Mouse (Mus musculus) intestine, embryonic 15.5 days (tissue): ENCODE data around the gene C8a. TPM values are rescaled to one million over a fixed set of nuclear protein-coding genes. Genes with fewer than 3 reads are reported as not detected.

Source experiments
- ATAC-seq: fragments of 200-750 bp; cut with Nextera tagmentation; 2 replicates; pipeline ENCODE4 v1.8.0; 2017; ENCODE audit warnings: moderate TSS enrichment, moderate library complexity
- H3K27ac ChIP-seq: fragments of 300-500 bp; sonication (generic); 2 replicates; pipeline ENCODE4 v1.5.1; 2015; ENCODE audit warnings: mild to moderate bottlenecking, inconsistent platforms
- H3K27me3 ChIP-seq: fragments of 300-500 bp; sonication (generic); replicated peaks from 2 replicates; pipeline ENCODE4 v1.6.1; 2015; ENCODE audit warnings: inconsistent platforms
- H3K36me3 ChIP-seq: fragments of 300-500 bp; sonication (generic); 2 replicates; pipeline ENCODE4 v1.6.1; 2015; ENCODE audit warnings: inconsistent platforms
- H3K4me1 ChIP-seq: fragments of 300-500 bp; sonication (generic); replicated peaks from 2 replicates; pipeline ENCODE4 v1.6.1; 2015; ENCODE audit warnings: inconsistent platforms
- H3K4me2 ChIP-seq: fragments of 300-500 bp; sonication (generic); replicated peaks from 2 replicates; pipeline ENCODE4 v1.6.1; 2015; ENCODE audit warnings: mild to moderate bottlenecking, inconsistent platforms
- H3K4me3 ChIP-seq: fragments of 300-500 bp; sonication (generic); replicated peaks from 2 replicates; pipeline ENCODE4 v1.5.1; 2015; ENCODE audit warnings: inconsistent platforms
- H3K9ac ChIP-seq: fragments of 300-500 bp; sonication (generic); 2 replicates; pipeline ENCODE4 v1.6.1; 2015; ENCODE audit warnings: inconsistent platforms
- H3K9me3 ChIP-seq: fragments of 300-500 bp; sonication (generic); 2 replicates; pipeline ENCODE4 v1.6.1; 2016; ENCODE audit warnings: inconsistent platforms
- WGBS: fragments of 180-500 bp; shearing (Covaris S2); methylation state at CpG from one replicate; pipeline ENCODE4 v1.1.7; 2015; 5-methylcytosine and 5-hydroxymethylcytosine counted together
- polyA plus RNA-seq: library from polyadenylated mRNA; unstranded; fragments of >200 nt; fragmentation: Nextera tagmentation; extraction: Ambion mirVana; gene quantifications from 2 replicates; pipeline ENCODE4 v1.2.1, GENCODE M21; 2015

Gene C8a
- polyA plus RNA-seq, 1 experiment from 2014 or later, result 0.08 TPM

GRCm38 (mm10) chr4:104887486-104887885 is 11.3 kb upstream of the C8a start:
- Histone ChIP-seq H3K9ac (no peak overlapping the region), H3K4me1 (no peaks in the 10 kb centered on the region), H3K4me2 (no peak overlapping the region), H3K27ac (no peak overlapping the region), H3K4me3 (no peak overlapping the region), H3K27me3 (no peaks in the 10 kb centered on the region), H3K36me3 (no peaks in the 10 kb centered on the region), H3K9me3 (no peaks in the 10 kb centered on the region)
- ATAC-seq, result no peak
- 80% methylated on average over 9 of the region's 9 CpGs for WGBS

GRCm38 (mm10) chr4:104875832-104876231 is 366 bp downstream of the C8a start:
- Histone ChIP-seq H3K36me3 (no peaks in the 10 kb centered on the region), H3K9ac (no peak overlapping the region), H3K27ac (no peak overlapping the region), H3K4me1 (no peaks in the 10 kb centered on the region), H3K27me3 (no peaks in the 10 kb centered on the region), H3K4me2 (no peak overlapping the region), H3K4me3 (no peak overlapping the region), H3K9me3 (no peaks in the 10 kb centered on the region)
- ATAC-seq, result no peak
- 67% methylated on average over 4 of the region's 4 CpGs for WGBS

- no peak for ATAC-seq
- no peaks in the 10 kb centered on the region for H3K27me3 ChIP-seq
- H3K27ac ChIP-seq, result no peak overlapping the region
- H3K4me3 ChIP-seq, result no peak overlapping the region
- no peaks in the 10 kb centered on the region for H3K36me3 ChIP-seq
- H3K9ac ChIP-seq, result no peak overlapping the region
- no peak overlapping the region for H3K4me2 ChIP-seq
- WGBS, result 89% methylated on average over 5 of the region's 5 CpGs
- H3K4me1 ChIP-seq, result no peaks in the 10 kb centered on the region
- no peaks in the 10 kb centered on the region for H3K9me3 ChIP-seq
Measured at GRCm38 (mm10) chr4:104870196-104870595, 6.0 kb downstream of the C8a start.

GRCm38 (mm10) chr4:104869581-104869980 is 6.6 kb downstream of the C8a start:
- Histone ChIP-seq H3K9me3 (no peaks in the 10 kb centered on the region), H3K27ac (no peak overlapping the region), H3K27me3 (no peaks in the 10 kb centered on the region), H3K36me3 (no peaks in the 10 kb centered on the region), H3K9ac (no peak overlapping the region), H3K4me1 (no peaks in the 10 kb centered on the region), H3K4me3 (no peak overlapping the region), H3K4me2 (no peak overlapping the region)
- no peak for ATAC-seq

- no peaks in the 10 kb centered on the region for H3K36me3 ChIP-seq
Measured at GRCm38 (mm10) chr4:104864397-104864796, 11.8 kb downstream of the C8a start.

GRCm38 (mm10) chr4:104861241-104861640 is 15.0 kb downstream of the C8a start:
- Histone ChIP-seq H3K4me2 (no peak overlapping the region), H3K4me3 (no peak overlapping the region), H3K27ac (no peak overlapping the region), H3K9me3 (no peaks in the 10 kb centered on the region), H3K36me3 (no peaks in the 10 kb centered on the region), H3K4me1 (no peaks in the 10 kb centered on the region), H3K27me3 (no peaks in the 10 kb centered on the region), H3K9ac (no peak overlapping the region)
- 82% methylated on average over 8 of the region's 8 CpGs for WGBS
- no peak for ATAC-seq

More at GRCm38 (mm10) chr4:104864397-104864796, 11.8 kb downstream of the C8a start:
- H3K27ac ChIP-seq, result no peak overlapping the region
- no peak overlapping the region for H3K4me3 ChIP-seq
- 71% methylated on average over 1 of the region's 1 CpGs for WGBS
- no peak for ATAC-seq
- no peaks in the 10 kb centered on the region for H3K9me3 ChIP-seq
- no peaks in the 10 kb centered on the region for H3K27me3 ChIP-seq
- no peaks in the 10 kb centered on the region for H3K4me1 ChIP-seq
- H3K4me2 ChIP-seq, result no peak overlapping the region
- no peak overlapping the region for H3K9ac ChIP-seq

- H3K36me3 ChIP-seq, result no peaks in the 10 kb centered on the region
- 60% methylated on average over 4 of the region's 4 CpGs for WGBS
- ATAC-seq, result no peak
- H3K4me2 ChIP-seq, result no peak overlapping the region
- no peaks in the 10 kb centered on the region for H3K9me3 ChIP-seq
- H3K4me3 ChIP-seq, result no peak overlapping the region
- no peaks in the 10 kb centered on the region for H3K4me1 ChIP-seq
- no peak overlapping the region for H3K9ac ChIP-seq
- H3K27ac ChIP-seq, result no peak overlapping the region
- no peaks in the 10 kb centered on the region for H3K27me3 ChIP-seq
Measured at GRCm38 (mm10) chr4:104857823-104858222, 18.4 kb downstream of the C8a start.

- no peak within 1 kb of the TSS for H3K9ac ChIP-seq
- H3K9me3 ChIP-seq, result no peaks in the 10 kb centered on the region
- ATAC-seq, result no peak
- no peak within 1 kb of the TSS for H3K4me2 ChIP-seq
- H3K27ac ChIP-seq, result no peak within 1 kb of the TSS
- no peak within 1 kb of the TSS for H3K4me3 ChIP-seq
- H3K36me3 ChIP-seq, result no peaks in the 10 kb centered on the region
- H3K4me1 ChIP-seq, result no peaks in the 10 kb centered on the region
- H3K27me3 ChIP-seq, result no peaks in the 10 kb centered on the region
- 84% methylated on average over 1 of the region's 1 CpGs for WGBS
Measured at GRCm38 (mm10) chr4:104857029-104857428, 19.2 kb downstream of the C8a start, which contains the start of gene Gm17662. Gm17662 (plus strand) TSS chr4:104857329.

GRCm38 (mm10) chr4:104855216-104855615 is 21.0 kb downstream of the C8a start:
- Histone ChIP-seq H3K9ac (no peak overlapping the region), H3K27me3 (no peaks in the 10 kb centered on the region), H3K36me3 (no peaks in the 10 kb centered on the region), H3K27ac (no peak overlapping the region), H3K4me2 (no peak overlapping the region), H3K9me3 (no peaks in the 10 kb centered on the region), H3K4me3 (no peak overlapping the region), H3K4me1 (no peaks in the 10 kb centered on the region)
- ATAC-seq, result no peak
- 88% methylated on average over 2 of the region's 2 CpGs for WGBS

- Histone ChIP-seq H3K27ac (no peak overlapping the region), H3K27me3 (no peaks in the 10 kb centered on the region), H3K4me1 (no peaks in the 10 kb centered on the region), H3K36me3 (no peaks in the 10 kb centered on the region), H3K4me2 (no peak overlapping the region), H3K9me3 (no peaks in the 10 kb centered on the region), H3K4me3 (no peak overlapping the region), H3K9ac (no peak overlapping the region)
- ATAC-seq, result no peak
- 61% methylated on average over 4 of the region's 4 CpGs for WGBS
Measured at GRCm38 (mm10) chr4:104843546-104843945, 32.7 kb downstream of the C8a start.

- Histone ChIP-seq H3K27me3 (no peaks in the 10 kb centered on the region), H3K27ac (no peak overlapping the region), H3K9me3 (no peaks in the 10 kb centered on the region), H3K4me1 (no peaks in the 10 kb centered on the region), H3K9ac (no peak overlapping the region), H3K36me3 (no peaks in the 10 kb centered on the region), H3K4me3 (no peak overlapping the region), H3K4me2 (no peak overlapping the region)
- no peak for ATAC-seq
- WGBS, result 93% methylated on average over 5 of the region's 5 CpGs
Measured at GRCm38 (mm10) chr4:104842204-104842603, 34.0 kb downstream of the C8a start.

- Histone ChIP-seq H3K4me2 (no peak overlapping the region), H3K27me3 (no peaks in the 10 kb centered on the region), H3K4me1 (no peaks in the 10 kb centered on the region), H3K9ac (no peak overlapping the region), H3K4me3 (no peak overlapping the region), H3K36me3 (no peaks in the 10 kb centered on the region), H3K9me3 (no peaks in the 10 kb centered on the region), H3K27ac (no peak overlapping the region)
- WGBS, result 79% methylated on average over 2 of the region's 2 CpGs
- ATAC-seq, result no peak
Measured at GRCm38 (mm10) chr4:104838342-104838741, 37.9 kb downstream of the C8a start.

- no peak overlapping the region for H3K9ac ChIP-seq
- H3K9me3 ChIP-seq, result no peaks in the 10 kb centered on the region
- H3K4me1 ChIP-seq, result no peaks in the 10 kb centered on the region
- H3K4me2 ChIP-seq, result no peak overlapping the region
- no peak for ATAC-seq
- no peaks in the 10 kb centered on the region for H3K36me3 ChIP-seq
- no peak overlapping the region for H3K4me3 ChIP-seq
- WGBS, result 56% methylated on average over 5 of the region's 5 CpGs
- no peak overlapping the region for H3K27ac ChIP-seq
- H3K27me3 ChIP-seq, result no peaks in the 10 kb centered on the region
Measured at GRCm38 (mm10) chr4:104835096-104835495, 41.1 kb downstream of the C8a start.
